In genomic region chr11:23856054-23856722, GRCm38 (mm10) we compare ENCODE assay signal across 13 mouse cellular contexts. TPM values are rescaled to one million over a fixed set of nuclear protein-coding genes. Genes with fewer than 3 reads are reported as not detected.
DNase-seq lines count a peak whose midpoint lies in the region; ATAC-seq lines count a peak whose summit lies in the region.
"Had no signal": no experiment of that assay in that cellular context is flagged by ENCODE, and none has a peak within 500 bp of the region (broad histone marks: within the 10 kb centered on the region; RNA-seq: fewer than 3 reads in every experiment).

No protein-coding gene starts in this region.

- H3K4me2 ChIP-seq in stomach, embryonic 16.5 days (ENCODE audit: low read depth, low read length): no peak overlapping the region
- H3K4me2 ChIP-seq: embryonic facial prominence, embryonic 13.5 days; neural tube, embryonic 15.5 days had no signal

- H3K36me3 ChIP-seq in stomach, embryonic 16.5 days (ENCODE audit: control insufficient read depth, insufficient read depth, low read length): peaks cover 2% of the 10 kb centered on the region; the same call in 1 of the 2 replicates

- ATAC-seq in stomach, embryonic 16.5 days (ENCODE audit: insufficient read depth, low FRiP score): peak; percentile 83

- 62% methylated on average over 7 of the region's 7 CpGs for WGBS in stomach, embryonic 16.5 days

- H3K9ac ChIP-seq in stomach, embryonic 16.5 days (ENCODE audit: low read length): no peak overlapping the region
- H3K9ac ChIP-seq: embryonic facial prominence, embryonic 13.5 days; liver, embryonic 14.5 days; neural tube, embryonic 15.5 days had no signal

- H3K27ac ChIP-seq in stomach, embryonic 16.5 days (ENCODE audit: low read length): no peak overlapping the region
- H3K27ac ChIP-seq: embryonic facial prominence, embryonic 13.5 days; heart, embryonic 10.5 days; hindbrain, embryonic 10.5 days; liver, embryonic 14.5 days; neural tube, embryonic 15.5 days had no signal

- H3K4me3 ChIP-seq in stomach, embryonic 16.5 days (replicated peaks; ENCODE audit: low read length): no peak overlapping the region
- H3K4me3 ChIP-seq: embryonic facial prominence, embryonic 13.5 days; heart, embryonic 10.5 days; hindbrain, embryonic 10.5 days; neural tube, embryonic 15.5 days had no signal

- no peaks in the 10 kb centered on the region for H3K9me3 ChIP-seq in stomach, embryonic 16.5 days (replicated peaks; ENCODE audit: control insufficient read depth, low read length)
- H3K9me3 ChIP-seq: embryonic facial prominence, embryonic 13.5 days; heart, embryonic 10.5 days; hindbrain, embryonic 10.5 days; neural tube, embryonic 15.5 days had no signal

- peak; percentile 83 for DNase-seq in heart, adult 11 months
- no peak for DNase-seq in heart, postnatal 4 days
- DNase-seq in A20 (ENCODE audit: low read depth, low spot score): peak; percentile 55
- peak; percentile 67 for DNase-seq in induced T-regulatory cell, adult 2 months (ENCODE audit: low read depth)
- DNase-seq in layer of hippocampus, postnatal 10 days (ENCODE audit: low spot score in 2 of 2): no peak
- DNase-seq in cerebellum, postnatal 14 days: no peak
- no peak for DNase-seq in kidney, postnatal 36 days

- no peaks in the 10 kb centered on the region for H3K4me1 ChIP-seq in stomach, embryonic 16.5 days (ENCODE audit: control insufficient read depth, insufficient read depth, low read length)
- H3K4me1 ChIP-seq: embryonic facial prominence, embryonic 13.5 days; heart, embryonic 10.5 days; hindbrain, embryonic 10.5 days; neural tube, embryonic 15.5 days had no signal

- no peaks in the 10 kb centered on the region for H3K27me3 ChIP-seq in stomach, embryonic 16.5 days (ENCODE audit: control insufficient read depth, insufficient read depth, low read length)
- H3K27me3 ChIP-seq: embryonic facial prominence, embryonic 13.5 days; neural tube, embryonic 15.5 days had no signal

RNA-seq across cellular contexts. Expression of gene Papolg, which starts 38.9 kb away (rescaled TPM):
- total RNA-seq in heart, postnatal 4 days (2021): 1 to 10 TPM; 8.0 to 9.0 TPM
- 12.4 and 14.7 TPM in 2 replicates for polyA plus RNA-seq in stomach, embryonic 16.5 days (2015; fragmentation: Nextera tagmentation; extraction: Ambion mirVana)
- 10 to 100 TPM; 18.8 to 19.8 TPM for total RNA-seq in layer of hippocampus, postnatal 10 days (2021)

Comparison
In these comparisons a context has a peak if more than half of its experiments do, and no peak if none do; other contexts are left out.
1. DNase-seq: peak in heart, adult 11 months (single experiment), A20 (single experiment) and induced T-regulatory cell, adult 2 months (single experiment); none in heart, postnatal 4 days (single experiment), layer of hippocampus, postnatal 10 days (0 of 2), cerebellum, postnatal 14 days (0 of 2) and kidney, postnatal 36 days (0 of 2).